Mouse (Mus musculus) heart, embryonic 14.5 days (tissue): ENCODE measurements around the gene Hdgfl3. TPM values are rescaled to one million over a fixed set of nuclear protein-coding genes. Genes with fewer than 3 reads are reported as not detected.

ENCODE experiments used
- ATAC-seq: fragments of 200-750 bp; cut with Nextera tagmentation; 2 replicates; pipeline ENCODE4 v1.8.0; 2017; ENCODE audit warnings: low read depth, moderate TSS enrichment; ENCODE audit not compliant: insufficient number of reproducible peaks, insufficient read depth, low FRiP score
- H3K27ac ChIP-seq, 2 experiments: fragments of 200-500 bp in 1 of 2; fragments of 300-500 bp in 1 of 2; sonication (generic) in 1 of 2; replicated peaks in 1 of 2; 2 replicates each; pipeline ENCODE4 v1.5.1; 2012 to 2014; ENCODE audit warnings: low read depth in 2 of 2, low read length in 2 of 2, control low read depth in 1 of 2, mild to moderate bottlenecking in 1 of 2, mixed read lengths in 1 of 2; ENCODE audit not compliant: control insufficient read depth in 1 of 2, insufficient read depth in 1 of 2
- H3K27me3 ChIP-seq: fragments of 300-500 bp; sonication (generic); 2 replicates; pipeline ENCODE4 v1.6.1; 2014; ENCODE audit warnings: mild to moderate bottlenecking, low read length, control low read depth; ENCODE audit not compliant: control insufficient read depth, insufficient read depth
- H3K36me3 ChIP-seq: fragments of 300-500 bp; sonication (generic); 2 replicates; pipeline ENCODE4 v1.6.1; 2014; ENCODE audit warnings: mild to moderate bottlenecking, control low read depth, low read length, mixed read lengths; ENCODE audit not compliant: control insufficient read depth, insufficient read depth
- H3K4me1 ChIP-seq, 2 experiments: fragments of 200-500 bp in 1 of 2; fragments of 300-500 bp in 1 of 2; sonication (generic) in 1 of 2; 2 replicates each; pipeline ENCODE4 v1.6.1; 2012 to 2014; ENCODE audit warnings: low read length in 2 of 2, control low read depth in 1 of 2, mixed read lengths in 1 of 2; ENCODE audit not compliant: control insufficient read depth in 2 of 2, insufficient read depth in 2 of 2
- H3K4me2 ChIP-seq: fragments of 300-500 bp; sonication (generic); 2 replicates; pipeline ENCODE4 v1.6.1; 2014; ENCODE audit warnings: mild to moderate bottlenecking, low read length
- H3K4me3 ChIP-seq, 2 experiments: fragments of 200-500 bp in 1 of 2; fragments of 300-500 bp in 1 of 2; sonication (generic) in 1 of 2; 2 replicates each; pipeline ENCODE4 v1.5.1; 2012 to 2014; ENCODE audit warnings: low read length in 2 of 2, mild to moderate bottlenecking in 2 of 2, control low read depth in 1 of 2, low read depth in 1 of 2, moderate library complexity in 1 of 2; ENCODE audit not compliant: control insufficient read depth in 1 of 2, insufficient read depth in 1 of 2
- H3K9ac ChIP-seq: fragments of 300-500 bp; sonication (generic); 2 replicates; pipeline ENCODE4 v1.6.1; 2014; ENCODE audit warnings: mild to moderate bottlenecking, low read length
- H3K9me3 ChIP-seq: fragments of 300-500 bp; sonication (generic); 2 replicates; pipeline ENCODE4 v1.6.1; 2016; ENCODE audit warnings: low read length, control low read depth; ENCODE audit not compliant: control insufficient read depth
- WGBS: fragments of 180-500 bp; shearing (Covaris S2); extraction: QIAGEN DNeasy Blood & Tissue Kit; methylation state at CpG from one replicate; pipeline ENCODE4 v1.1.7; 2014; 5-methylcytosine and 5-hydroxymethylcytosine counted together
- polyA plus RNA-seq: library from polyadenylated mRNA; unstranded; fragments of >200 nt; fragmentation: Nextera tagmentation; extraction: Ambion mirVana; gene quantifications from 2 replicates; pipeline ENCODE4 v1.2.1, GENCODE M21; 2014

The Hdgfl3 gene
- 15.6 and 16.0 TPM in 2 replicates for polyA plus RNA-seq

GRCm38 (mm10) chr7:81934267-81934745 is at the start of gene Hdgfl3:
Gene Hdgfl3 (minus strand): TSS chr7:81934473.
- Histone ChIP-seq H3K9ac (peak within 1 kb of the TSS; percentile 80), H3K27ac (peak within 1 kb of the TSS; percentile 67 to 75), H3K4me2 (peak within 1 kb of the TSS; percentile 88), H3K4me1 (peaks cover 2 to 11% of the 10 kb centered on the region in 2 experiments; a peak in 3 of 4 replicates), H3K9me3 (no peaks in the 10 kb centered on the region), H3K4me3 (peak within 1 kb of the TSS; percentile 87 to 96), H3K27me3 (peaks cover 6% of the 10 kb centered on the region; the same call in 1 of the 2 replicates), H3K36me3 (no peaks in the 10 kb centered on the region)
- under 1% methylated on average over 49 of the region's 63 CpGs for WGBS
- peak; percentile 75 for ATAC-seq

DNA sequence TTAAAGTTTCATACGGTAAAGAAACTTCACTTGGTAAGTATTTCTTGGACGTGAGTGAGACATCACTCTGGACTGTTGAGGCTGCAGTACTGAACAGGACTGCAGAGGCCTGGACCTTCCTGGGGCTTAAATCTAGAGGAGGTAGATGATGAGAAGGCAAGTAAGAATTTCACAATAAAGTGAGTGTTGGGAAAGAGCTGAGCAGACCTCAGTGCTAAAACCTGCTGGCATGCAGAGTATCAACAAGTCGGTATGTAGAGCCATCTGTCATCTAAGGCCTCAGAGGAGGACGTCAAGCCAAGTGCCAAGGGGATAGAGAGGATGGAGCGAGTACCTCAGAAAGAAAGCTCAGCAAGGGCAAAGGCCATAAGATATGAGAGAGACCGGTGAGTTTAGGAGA is 49.4 kb upstream of the Hdgfl3 start:
- H3K9me3 ChIP-seq = no peaks in the 10 kb centered on the region
- H3K27me3 ChIP-seq = peaks cover 11% of the 10 kb centered on the region
- H3K4me2 ChIP-seq = no peak overlapping the region
- H3K36me3 ChIP-seq = no peaks in the 10 kb centered on the region
- no peak overlapping the region for H3K27ac ChIP-seq
- H3K9ac ChIP-seq = no peak overlapping the region
- H3K4me1 ChIP-seq = no peaks in the 10 kb centered on the region
- no peak for ATAC-seq
- 69% methylated on average over 6 of the region's 6 CpGs for WGBS
- H3K4me3 ChIP-seq = no peak overlapping the region

DNA sequence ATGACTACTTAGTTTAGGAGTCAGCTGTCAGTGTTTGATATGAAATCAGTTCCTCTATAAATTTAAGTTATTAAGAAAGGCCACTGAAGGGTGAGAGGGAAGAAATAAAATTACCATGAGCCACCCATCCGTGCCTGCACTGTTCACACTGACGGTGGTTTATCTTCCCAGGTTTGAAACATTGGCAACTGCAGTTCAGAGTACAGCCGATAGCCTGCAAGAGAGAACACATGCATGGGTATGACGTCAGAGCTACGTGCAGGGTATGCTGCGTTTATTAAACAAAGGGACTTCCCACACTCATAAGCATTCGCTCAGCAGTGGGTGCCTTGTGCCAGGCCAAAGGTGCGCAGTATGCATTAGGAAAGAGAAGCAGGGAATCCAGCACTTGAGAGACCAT is 44.0 kb upstream of the Hdgfl3 start:
- Histone ChIP-seq H3K9me3 (no peaks in the 10 kb centered on the region), H3K27me3 (no peaks in the 10 kb centered on the region), H3K9ac (no peak overlapping the region), H3K36me3 (no peaks in the 10 kb centered on the region), H3K4me3 (no peak overlapping the region), H3K27ac (no peak overlapping the region), H3K4me2 (no peak overlapping the region), H3K4me1 (no peaks in the 10 kb centered on the region)
- no peak for ATAC-seq
- 69% methylated on average over 8 of the region's 8 CpGs for WGBS

- Histone ChIP-seq H3K4me3 (no peak overlapping the region), H3K27ac (no peak overlapping the region), H3K4me1 (no peaks in the 10 kb centered on the region), H3K27me3 (no peaks in the 10 kb centered on the region), H3K9me3 (no peaks in the 10 kb centered on the region), H3K36me3 (no peaks in the 10 kb centered on the region), H3K9ac (no peak overlapping the region), H3K4me2 (no peak overlapping the region)
- no peak for ATAC-seq
- 87% methylated on average over 10 of the region's 10 CpGs for WGBS
Measured at GRCm38 (mm10) chr7:81974616-81975015, 40.3 kb upstream of the Hdgfl3 start.

DNA sequence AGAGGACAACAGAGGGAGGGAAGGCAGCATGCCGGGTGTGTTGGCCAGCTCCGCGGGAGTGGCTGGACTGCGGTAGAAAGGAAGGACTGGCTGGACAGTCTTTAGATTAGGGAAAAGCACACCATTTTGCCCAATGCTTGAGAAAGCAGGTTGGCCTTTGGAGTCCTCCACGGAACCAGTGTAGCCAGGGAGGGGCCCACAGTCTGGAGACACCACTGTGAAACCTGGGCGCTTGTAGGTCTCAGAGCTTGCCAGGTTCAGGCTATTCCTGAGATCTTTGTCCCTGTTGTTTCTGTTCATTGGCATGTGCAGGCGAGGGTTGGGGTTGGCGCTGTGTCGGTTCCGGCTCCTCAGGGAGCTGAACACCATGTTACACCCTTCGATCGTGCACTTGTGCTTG is 39.7 kb upstream of the Hdgfl3 start:
- H3K36me3 ChIP-seq = no peaks in the 10 kb centered on the region
- H3K9ac ChIP-seq = no peak overlapping the region
- WGBS = 88% methylated on average over 12 of the region's 12 CpGs
- H3K4me3 ChIP-seq = no peak overlapping the region
- H3K9me3 ChIP-seq = no peaks in the 10 kb centered on the region
- ATAC-seq = no peak
- H3K4me1 ChIP-seq = no peaks in the 10 kb centered on the region
- no peaks in the 10 kb centered on the region for H3K27me3 ChIP-seq
- H3K27ac ChIP-seq = no peak overlapping the region
- H3K4me2 ChIP-seq = no peak overlapping the region

DNA sequence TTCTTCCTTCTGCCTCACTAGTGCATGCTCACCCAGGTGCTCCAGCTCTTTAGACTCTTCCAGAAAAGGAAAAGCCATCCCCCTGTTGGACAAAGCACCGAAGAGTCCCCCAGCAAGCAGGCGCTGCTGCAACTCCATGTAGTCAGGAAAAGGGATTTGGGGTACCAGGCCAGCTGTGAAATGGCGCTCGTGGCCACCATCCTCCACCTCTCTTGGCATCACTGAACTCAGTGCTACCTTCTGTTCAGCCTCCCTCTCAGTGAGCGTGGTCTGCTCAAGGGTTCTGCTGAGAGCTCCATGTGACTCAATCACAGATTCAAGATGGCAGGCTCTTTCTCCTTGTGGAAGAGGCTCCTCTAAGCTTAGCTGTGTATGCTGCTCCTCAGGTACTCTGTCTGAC is 39.1 kb upstream of the Hdgfl3 start:
- Histone ChIP-seq H3K36me3 (no peaks in the 10 kb centered on the region), H3K4me2 (no peak overlapping the region), H3K9me3 (no peaks in the 10 kb centered on the region), H3K9ac (no peak overlapping the region), H3K4me3 (no peak overlapping the region), H3K27ac (no peak overlapping the region), H3K27me3 (no peaks in the 10 kb centered on the region), H3K4me1 (no peaks in the 10 kb centered on the region)
- no peak for ATAC-seq
- WGBS = 91% methylated on average over 5 of the region's 5 CpGs

DNA sequence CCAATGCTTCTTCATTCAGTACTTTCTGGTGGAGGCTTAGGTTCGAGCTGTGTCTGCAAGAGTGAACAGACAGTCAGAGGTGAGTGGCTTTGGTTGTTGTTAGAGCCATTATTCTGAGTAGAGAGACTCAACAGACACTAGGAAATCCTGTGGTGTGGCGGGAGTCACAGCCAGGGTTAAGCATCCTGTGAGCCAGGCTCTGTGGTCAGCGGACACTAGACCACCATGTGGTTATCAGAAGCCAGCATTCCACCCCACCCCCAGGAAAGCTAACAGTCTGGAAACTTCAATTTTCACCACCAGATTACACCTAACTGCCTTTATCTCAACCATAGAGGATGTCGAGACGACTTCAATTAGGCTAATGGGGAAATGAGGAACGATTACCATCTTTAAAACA is 34.7 kb upstream of the Hdgfl3 start:
- 47% methylated on average over 6 of the region's 6 CpGs for WGBS
- H3K9ac ChIP-seq = no peak overlapping the region
- H3K9me3 ChIP-seq = no peaks in the 10 kb centered on the region
- no peak overlapping the region for H3K4me3 ChIP-seq
- no peak overlapping the region for H3K4me2 ChIP-seq
- no peaks in the 10 kb centered on the region for H3K4me1 ChIP-seq
- H3K27ac ChIP-seq = no peak overlapping the region
- no peaks in the 10 kb centered on the region for H3K36me3 ChIP-seq
- no peak for ATAC-seq
- no peaks in the 10 kb centered on the region for H3K27me3 ChIP-seq

- Histone ChIP-seq H3K4me2 (no peak overlapping the region), H3K4me1 (no peaks in the 10 kb centered on the region), H3K27me3 (no peaks in the 10 kb centered on the region), H3K9ac (no peak overlapping the region), H3K27ac (no peak overlapping the region), H3K4me3 (no peak overlapping the region), H3K36me3 (no peaks in the 10 kb centered on the region), H3K9me3 (no peaks in the 10 kb centered on the region)
- WGBS = 75% methylated on average over 4 of the region's 4 CpGs
- no peak for ATAC-seq
Measured at GRCm38 (mm10) chr7:81968451-81968850, 34.2 kb upstream of the Hdgfl3 start.
